Mouse (Mus musculus): ENCODE results near the gene Dirc2. TPM values are rescaled to one million over a fixed set of nuclear protein-coding genes. Genes with fewer than 3 reads are reported as not detected.

The Dirc2 gene
- total RNA-seq, 1 experiment: 30.4 TPM

GRCm38 (mm10) chr16:35711004-35711403, 58.2 kb downstream of the Dirc2 start:
- TF ChIP-seq MAFK (IDR thresholded peaks at IDR 0.05; ENCODE audit: insufficient read depth, low read depth, low read length): no peak
- TF ChIP-seq HCFC1 (IDR thresholded peaks at IDR 0.05; ENCODE audit: borderline replicate concordance, insufficient read depth, low read length): no peak
- TF ChIP-seq CHD2 (IDR thresholded peaks at IDR 0.05; ENCODE audit: low read depth, low read length): no peak
- no peak for TF ChIP-seq ZC3H11A (IDR thresholded peaks at IDR 0.05; ENCODE audit: borderline replicate concordance, low read depth, low read length)
- no peak for TF ChIP-seq ZNF384 (IDR thresholded peaks at IDR 0.05; ENCODE audit: low read depth, low read length)
- Histone ChIP-seq H3K27ac (ENCODE audit: insufficient read depth, low read depth, low read length, poor library complexity, severe bottlenecking) (no peak overlapping the region), H3K36me3 (ENCODE audit: control insufficient read depth, insufficient read depth, low read length, poor library complexity, severe bottlenecking) (no peaks in the 10 kb centered on the region), H3K4me1 (ENCODE audit: control insufficient read depth in 2 of 2, insufficient read depth in 2 of 2, low read length in 2 of 2, poor library complexity in 1 of 2) (peaks cover 2 to 4% of the 10 kb centered on the region in 2 experiments; a peak in 1 of 4 replicates), H3K9ac (ENCODE audit: insufficient read depth, low read depth, low read length, poor library complexity, severe bottlenecking) (no peak overlapping the region), H3K9me3 (ENCODE audit: control insufficient read depth, insufficient read depth, low read depth, low read length) (no peaks in the 10 kb centered on the region), H3K4me3 (ENCODE audit: insufficient read depth in 1 of 2, low read depth in 1 of 2, low read length in 2 of 2, poor library complexity in 1 of 2, severe bottlenecking in 1 of 2) (no peak overlapping the region)
- DNase-seq (ENCODE audit: low read depth, low spot score): no peak
- in situ Hi-C loops (cut with MboI; ENCODE audit: low sequenced_read_pairs in 2 of 2, unreplicated experiment in 2 of 2): no loop called here

DNA sequence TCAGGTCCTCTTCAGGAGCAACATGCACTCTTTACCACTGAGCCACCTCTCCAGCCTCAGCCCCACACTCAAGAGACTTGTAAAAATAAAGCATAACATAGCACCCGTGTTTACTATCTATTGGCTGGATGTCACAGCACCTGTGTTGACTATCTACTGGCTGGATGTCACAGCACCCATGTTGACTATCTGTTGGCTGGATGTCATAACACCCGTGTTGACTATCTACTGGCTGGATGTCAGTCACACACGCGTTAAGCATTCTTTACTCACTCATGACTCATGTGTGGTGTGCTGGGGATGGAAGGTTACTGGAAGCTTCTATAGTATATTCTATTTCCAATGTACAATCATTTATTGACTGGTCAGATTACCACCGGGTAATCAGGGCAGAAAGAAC, 62.2 kb downstream of the Dirc2 start:
- Histone ChIP-seq H3K9me3 (ENCODE audit: control insufficient read depth, insufficient read depth, low read depth, low read length) (no peaks in the 10 kb centered on the region), H3K9ac (ENCODE audit: insufficient read depth, low read depth, low read length, poor library complexity, severe bottlenecking) (no peak overlapping the region), H3K36me3 (ENCODE audit: control insufficient read depth, insufficient read depth, low read length, poor library complexity, severe bottlenecking) (no peaks in the 10 kb centered on the region), H3K4me3 (ENCODE audit: insufficient read depth in 1 of 2, low read depth in 1 of 2, low read length in 2 of 2, poor library complexity in 1 of 2, severe bottlenecking in 1 of 2) (no peak overlapping the region), H3K27ac (ENCODE audit: insufficient read depth, low read depth, low read length, poor library complexity, severe bottlenecking) (no peak overlapping the region), H3K4me1 (ENCODE audit: control insufficient read depth in 2 of 2, insufficient read depth in 2 of 2, low read length in 2 of 2, poor library complexity in 1 of 2) (peaks cover 2 to 4% of the 10 kb centered on the region in 2 experiments; a peak in 1 of 4 replicates)
- DNase-seq (ENCODE audit: low read depth, low spot score): no peak
- in situ Hi-C loops (cut with MboI; ENCODE audit: low sequenced_read_pairs in 2 of 2, unreplicated experiment in 2 of 2): no loop called here
- TF ChIP-seq CHD2 (IDR thresholded peaks at IDR 0.05; ENCODE audit: low read depth, low read length) (no peak), ZNF384 (IDR thresholded peaks at IDR 0.05; ENCODE audit: low read depth, low read length) (no peak), ZC3H11A (IDR thresholded peaks at IDR 0.05; ENCODE audit: borderline replicate concordance, low read depth, low read length) (no peak), MAFK (IDR thresholded peaks at IDR 0.05; ENCODE audit: insufficient read depth, low read depth, low read length) (no peak), HCFC1 (IDR thresholded peaks at IDR 0.05; ENCODE audit: borderline replicate concordance, insufficient read depth, low read length) (no peak)

DNA sequence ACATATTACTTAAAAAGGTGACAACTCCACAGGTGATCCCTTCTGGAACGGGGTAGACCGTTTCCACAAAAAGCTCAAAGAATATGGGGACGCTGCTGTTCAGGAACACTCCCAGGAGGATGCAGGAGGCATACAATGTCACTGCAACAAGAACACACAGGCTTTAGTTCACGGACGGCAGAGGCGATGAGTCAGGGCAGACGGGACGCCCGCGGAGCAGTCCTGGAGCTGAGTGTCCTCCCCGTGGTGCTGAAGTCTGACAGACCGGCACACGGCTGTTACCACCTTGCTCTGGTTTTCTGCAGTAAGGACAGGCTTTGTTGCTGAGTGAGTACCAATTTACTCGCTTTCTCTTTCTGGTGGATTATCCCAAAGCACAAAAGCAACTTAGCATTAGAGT, 64.4 kb downstream of the Dirc2 start:
- no peak overlapping the region for H3K4me3 ChIP-seq (ENCODE audit: insufficient read depth in 1 of 2, low read depth in 1 of 2, low read length in 2 of 2, poor library complexity in 1 of 2, severe bottlenecking in 1 of 2)
- no peak overlapping the region for H3K9ac ChIP-seq (ENCODE audit: insufficient read depth, low read depth, low read length, poor library complexity, severe bottlenecking)
- TF ChIP-seq ZNF384 (IDR thresholded peaks at IDR 0.05; ENCODE audit: low read depth, low read length) (no peak), CHD2 (IDR thresholded peaks at IDR 0.05; ENCODE audit: low read depth, low read length) (no peak), HCFC1 (IDR thresholded peaks at IDR 0.05; ENCODE audit: borderline replicate concordance, insufficient read depth, low read length) (no peak), ZC3H11A (IDR thresholded peaks at IDR 0.05; ENCODE audit: borderline replicate concordance, low read depth, low read length) (no peak), MAFK (IDR thresholded peaks at IDR 0.05; ENCODE audit: insufficient read depth, low read depth, low read length) (no peak)
- in situ Hi-C loops (cut with MboI; ENCODE audit: low sequenced_read_pairs in 2 of 2, unreplicated experiment in 2 of 2): no loop called here
- no peak overlapping the region for H3K27ac ChIP-seq (ENCODE audit: insufficient read depth, low read depth, low read length, poor library complexity, severe bottlenecking)
- H3K36me3 ChIP-seq (ENCODE audit: control insufficient read depth, insufficient read depth, low read length, poor library complexity, severe bottlenecking): no peaks in the 10 kb centered on the region
- H3K4me1 ChIP-seq (ENCODE audit: control insufficient read depth in 2 of 2, insufficient read depth in 2 of 2, low read length in 2 of 2, poor library complexity in 1 of 2): 0 out of 4 replicates have a peak, but pooled peaks cover 2% of the 10 kb centered on the region in 2 experiments
- no peaks in the 10 kb centered on the region for H3K9me3 ChIP-seq (ENCODE audit: control insufficient read depth, insufficient read depth, low read depth, low read length)
- DNase-seq (ENCODE audit: low read depth, low spot score): no peak

GRCm38 (mm10) chr16:35703763-35704679, 65.1 kb downstream of the Dirc2 start:
- no peak overlapping the region for H3K4me3 ChIP-seq (ENCODE audit: insufficient read depth in 1 of 2, low read depth in 1 of 2, low read length in 2 of 2, poor library complexity in 1 of 2, severe bottlenecking in 1 of 2)

More at GRCm38 (mm10) chr16:35703763-35704679, 65.1 kb downstream of the Dirc2 start:
- 0 out of 4 replicates have a peak, but pooled peaks cover under 1 to 2% of the 10 kb centered on the region in 2 experiments for H3K4me1 ChIP-seq (ENCODE audit: control insufficient read depth in 2 of 2, insufficient read depth in 2 of 2, low read length in 2 of 2, poor library complexity in 1 of 2)
- H3K9ac ChIP-seq (ENCODE audit: insufficient read depth, low read depth, low read length, poor library complexity, severe bottlenecking): no peak overlapping the region
- TF ChIP-seq HCFC1 (IDR thresholded peaks at IDR 0.05; ENCODE audit: borderline replicate concordance, insufficient read depth, low read length) (no peak), CHD2 (IDR thresholded peaks at IDR 0.05; ENCODE audit: low read depth, low read length) (no peak), MAFK (IDR thresholded peaks at IDR 0.05; ENCODE audit: insufficient read depth, low read depth, low read length) (no peak), ZNF384 (IDR thresholded peaks at IDR 0.05; ENCODE audit: low read depth, low read length) (no peak), ZC3H11A (IDR thresholded peaks at IDR 0.05; ENCODE audit: borderline replicate concordance, low read depth, low read length) (no peak)
- no peak for DNase-seq (ENCODE audit: low read depth, low spot score)
- no peaks in the 10 kb centered on the region for H3K9me3 ChIP-seq (ENCODE audit: control insufficient read depth, insufficient read depth, low read depth, low read length)
- H3K27ac ChIP-seq (ENCODE audit: insufficient read depth, low read depth, low read length, poor library complexity, severe bottlenecking): no peak overlapping the region
- H3K36me3 ChIP-seq (ENCODE audit: control insufficient read depth, insufficient read depth, low read length, poor library complexity, severe bottlenecking): no peaks in the 10 kb centered on the region
- in situ Hi-C loops (cut with MboI; ENCODE audit: low sequenced_read_pairs in 2 of 2, unreplicated experiment in 2 of 2): no loop called here

Measured in ES-E14 (cell line).